Mouse (Mus musculus): ENCODE data around the gene Nck1.

DNA sequence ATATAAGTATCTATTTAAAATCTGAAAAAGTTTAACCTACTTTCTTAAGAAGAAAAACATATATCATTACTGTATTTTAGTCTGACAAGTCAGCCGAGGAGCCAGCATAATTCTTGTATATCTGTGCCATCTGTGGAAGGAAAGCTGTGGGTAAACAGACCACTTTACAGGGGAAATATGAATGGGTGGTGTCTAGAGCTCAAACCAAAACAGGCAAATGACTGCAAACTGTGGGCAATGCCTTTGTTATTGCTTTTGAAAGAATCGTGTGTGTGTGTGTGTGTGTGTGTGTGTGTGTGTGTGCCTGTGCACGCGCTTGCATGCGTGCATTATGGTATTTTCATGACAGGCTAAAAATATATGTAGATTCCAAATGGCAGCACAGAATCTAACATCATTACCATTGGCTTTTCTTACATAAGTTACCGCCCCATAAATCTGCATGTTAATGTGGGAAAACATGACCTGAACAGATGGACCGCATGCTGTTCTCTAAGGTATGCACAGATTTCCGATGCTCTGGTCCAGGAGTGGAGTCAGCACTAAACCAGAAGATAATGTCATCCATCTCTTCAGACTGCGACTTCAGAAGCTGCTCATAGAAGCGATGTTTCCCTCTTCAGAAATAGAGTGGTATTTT is 14.4 kb upstream of the Nck1 start:
- TF ChIP-seq GATA1 (IDR thresholded peaks at IDR 0.05; ENCODE audit: borderline replicate concordance, low read length) (no peak), FLI1 (IDR thresholded peaks at IDR 0.05; ENCODE audit: low read length) (no peak)
